Mouse (Mus musculus): ENCODE measurements at regions not wholly inside any gene's neighbourhood (a gene's known extent, or its start where the extent isn't known, plus 50 kb on each side); places are given as distances from the start of the nearest gene placed in this dataset.

DNA sequence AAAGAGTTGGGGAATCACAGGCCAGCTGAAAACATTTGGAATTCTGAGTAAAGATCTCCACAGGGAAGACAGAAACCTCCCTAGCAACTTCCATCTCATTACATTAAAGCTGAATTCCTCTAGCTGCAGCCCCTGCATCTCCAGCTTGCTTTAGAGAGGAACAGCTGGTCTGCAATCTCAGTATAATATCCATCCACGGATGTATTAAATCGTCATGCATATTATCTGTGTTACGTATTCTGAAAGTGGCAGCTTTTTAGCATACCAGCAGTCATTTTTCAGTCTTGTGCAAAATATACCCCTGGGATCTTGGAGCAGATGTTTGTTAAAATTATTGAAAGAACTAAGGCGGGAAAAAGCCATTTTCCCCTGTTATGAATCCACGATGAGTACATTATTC, 287.7 kb upstream of the Gm9747 start:
- peak; percentile 61 for DNase-seq (ENCODE audit: low read depth)
- TF ChIP-seq POLR2A (IDR thresholded peaks at IDR 0.05; ENCODE audit: borderline replicate concordance, extremely low read depth, insufficient read depth, insufficient read length, poor library complexity, severe bottlenecking) (no peak), CTCF (IDR thresholded peaks at IDR 0.05; ENCODE audit: borderline replicate concordance, extremely low read depth, insufficient read depth, insufficient read length) (no peak)

GRCm38 (mm10) chr1:81950140-81950550, 282.8 kb upstream of the Gm9747 start:
- no peak for DNase-seq (ENCODE audit: low read depth)
- no peak for TF ChIP-seq CTCF (IDR thresholded peaks at IDR 0.05; ENCODE audit: borderline replicate concordance, extremely low read depth, insufficient read depth, insufficient read length)
- no peak for TF ChIP-seq POLR2A (IDR thresholded peaks at IDR 0.05; ENCODE audit: borderline replicate concordance, extremely low read depth, insufficient read depth, insufficient read length, poor library complexity, severe bottlenecking)

DNA sequence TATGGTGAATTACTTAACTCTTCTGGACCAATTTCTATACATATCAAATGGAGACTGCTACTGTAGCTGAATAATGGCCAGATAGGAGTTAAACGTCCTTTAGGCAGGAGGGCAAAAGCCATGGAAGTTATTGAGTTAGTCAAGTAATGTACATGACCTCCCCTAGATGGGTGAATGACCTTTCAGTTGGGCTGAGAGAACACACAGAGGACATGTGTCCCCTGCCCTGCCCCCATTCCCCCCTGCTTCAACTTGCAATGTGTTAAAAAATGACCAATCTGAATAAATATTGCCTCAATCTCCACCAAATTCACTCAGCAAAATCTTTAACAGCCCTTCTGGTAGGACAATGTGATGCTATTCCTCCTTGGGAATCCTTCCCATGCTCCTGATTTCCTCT, 282.1 kb upstream of the Gm9747 start:
- TF ChIP-seq POLR2A (IDR thresholded peaks at IDR 0.05; ENCODE audit: borderline replicate concordance, extremely low read depth, insufficient read depth, insufficient read length, poor library complexity, severe bottlenecking), result no peak
- TF ChIP-seq CTCF (IDR thresholded peaks at IDR 0.05; ENCODE audit: borderline replicate concordance, extremely low read depth, insufficient read depth, insufficient read length), result no peak
- no peak for DNase-seq (ENCODE audit: low read depth)

- DNase-seq (ENCODE audit: low read depth), result no peak
- no peak for TF ChIP-seq CTCF (IDR thresholded peaks at IDR 0.05; ENCODE audit: borderline replicate concordance, extremely low read depth, insufficient read depth, insufficient read length)
- TF ChIP-seq POLR2A (IDR thresholded peaks at IDR 0.05; ENCODE audit: borderline replicate concordance, extremely low read depth, insufficient read depth, insufficient read length, poor library complexity, severe bottlenecking), result no peak
Measured at GRCm38 (mm10) chr1:81951493-81952011, 281.4 kb upstream of the Gm9747 start.

- peak; percentile 31 for DNase-seq (ENCODE audit: low read depth)
- TF ChIP-seq POLR2A (IDR thresholded peaks at IDR 0.05; ENCODE audit: borderline replicate concordance, extremely low read depth, insufficient read depth, insufficient read length, poor library complexity, severe bottlenecking), result no peak
- TF ChIP-seq CTCF (IDR thresholded peaks at IDR 0.05; ENCODE audit: borderline replicate concordance, extremely low read depth, insufficient read depth, insufficient read length), result no peak
Measured at GRCm38 (mm10) chr1:81952095-81952494, 280.8 kb upstream of the Gm9747 start.

DNA sequence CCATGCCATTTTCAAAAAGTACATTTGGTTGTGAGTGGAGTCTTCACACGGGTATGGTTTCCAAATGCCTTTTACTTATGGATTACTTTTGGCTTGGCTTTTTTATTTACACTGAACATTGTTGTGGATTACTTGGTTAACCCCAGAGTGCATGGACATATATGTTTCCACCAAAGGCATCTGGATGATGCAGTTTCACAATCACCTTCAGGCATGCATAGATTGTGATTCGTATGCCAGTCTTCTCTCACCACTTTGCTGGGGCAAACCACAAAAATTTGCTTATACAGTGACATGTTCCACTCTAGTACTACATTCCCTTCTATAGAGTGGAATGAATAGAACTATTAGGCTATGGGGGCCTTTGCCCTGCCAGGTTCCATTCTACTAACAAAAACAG, 278.4 kb upstream of the Gm9747 start:
- no peak for DNase-seq (ENCODE audit: low read depth)
- TF ChIP-seq CTCF (IDR thresholded peaks at IDR 0.05; ENCODE audit: borderline replicate concordance, extremely low read depth, insufficient read depth, insufficient read length) (no peak), POLR2A (IDR thresholded peaks at IDR 0.05; ENCODE audit: borderline replicate concordance, extremely low read depth, insufficient read depth, insufficient read length, poor library complexity, severe bottlenecking) (no peak)

DNA sequence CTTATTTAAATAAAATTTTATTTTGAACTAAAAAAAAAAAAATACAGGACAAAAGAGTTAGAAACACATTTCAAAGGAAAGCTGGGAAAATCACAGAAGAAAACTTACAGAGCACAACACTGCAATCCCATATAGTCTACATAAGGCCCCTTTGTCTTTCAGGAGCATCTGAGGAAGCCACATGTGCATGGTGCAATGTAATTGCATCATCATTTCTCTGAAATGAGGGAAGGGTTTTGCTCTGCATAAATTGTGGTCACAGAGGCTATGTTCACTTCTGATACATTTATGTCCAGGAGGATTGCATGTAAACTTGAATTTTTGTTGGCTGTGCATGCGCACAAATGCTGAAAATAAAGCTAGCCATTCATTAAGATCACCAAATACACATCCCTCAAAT, 265.9 kb upstream of the Gm9747 start:
- TF ChIP-seq CTCF (IDR thresholded peaks at IDR 0.05; ENCODE audit: borderline replicate concordance, extremely low read depth, insufficient read depth, insufficient read length) (no peak), POLR2A (IDR thresholded peaks at IDR 0.05; ENCODE audit: borderline replicate concordance, extremely low read depth, insufficient read depth, insufficient read length, poor library complexity, severe bottlenecking) (no peak)
- peak; percentile 7 for DNase-seq (ENCODE audit: low read depth)

- TF ChIP-seq POLR2A (IDR thresholded peaks at IDR 0.05; ENCODE audit: borderline replicate concordance, extremely low read depth, insufficient read depth, insufficient read length, poor library complexity, severe bottlenecking) (no peak), CTCF (IDR thresholded peaks at IDR 0.05; ENCODE audit: borderline replicate concordance, extremely low read depth, insufficient read depth, insufficient read length) (no peak)
- peak; percentile 37 for DNase-seq (ENCODE audit: low read depth)
Measured at GRCm38 (mm10) chr1:81967746-81968295, 265.1 kb upstream of the Gm9747 start.

- DNase-seq (ENCODE audit: low read depth), result no peak
- TF ChIP-seq CTCF (IDR thresholded peaks at IDR 0.05; ENCODE audit: borderline replicate concordance, extremely low read depth, insufficient read depth, insufficient read length) (no peak), POLR2A (IDR thresholded peaks at IDR 0.05; ENCODE audit: borderline replicate concordance, extremely low read depth, insufficient read depth, insufficient read length, poor library complexity, severe bottlenecking) (no peak)
Measured at GRCm38 (mm10) chr1:81972575-81972974, 260.3 kb upstream of the Gm9747 start.

DNA sequence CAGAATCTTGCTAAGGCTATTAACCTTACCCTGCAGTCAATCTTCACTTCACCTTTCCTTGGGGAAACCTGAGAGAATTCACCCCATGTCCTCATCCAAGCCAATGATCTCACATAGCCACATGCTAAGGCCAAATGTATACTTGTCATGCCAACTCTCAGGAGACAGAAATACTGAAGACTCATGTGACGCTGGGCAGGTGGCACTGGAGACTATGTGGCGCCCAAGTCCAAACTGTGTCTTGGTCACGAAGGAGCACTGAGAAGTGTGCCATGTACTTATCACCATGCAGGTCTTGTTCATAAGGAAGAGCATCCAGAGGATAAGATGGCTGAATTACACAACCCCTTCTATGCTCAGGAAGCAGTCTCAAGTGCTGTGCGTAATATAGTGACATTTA, 259.4 kb upstream of the Gm9747 start:
- TF ChIP-seq CTCF (IDR thresholded peaks at IDR 0.05; ENCODE audit: borderline replicate concordance, extremely low read depth, insufficient read depth, insufficient read length) (no peak), POLR2A (IDR thresholded peaks at IDR 0.05; ENCODE audit: borderline replicate concordance, extremely low read depth, insufficient read depth, insufficient read length, poor library complexity, severe bottlenecking) (no peak)

GRCm38 (mm10) chr1:82007943-82008342, 225.0 kb upstream of the Gm9747 start:
- no peak for DNase-seq (ENCODE audit: low read depth)
- TF ChIP-seq CTCF (IDR thresholded peaks at IDR 0.05; ENCODE audit: borderline replicate concordance, extremely low read depth, insufficient read depth, insufficient read length) (no peak), POLR2A (IDR thresholded peaks at IDR 0.05; ENCODE audit: borderline replicate concordance, extremely low read depth, insufficient read depth, insufficient read length, poor library complexity, severe bottlenecking) (no peak)

More for the DNA sequence above, 259.4 kb upstream of the Gm9747 start:
- DNase-seq (ENCODE audit: low read depth), result no peak

DNA sequence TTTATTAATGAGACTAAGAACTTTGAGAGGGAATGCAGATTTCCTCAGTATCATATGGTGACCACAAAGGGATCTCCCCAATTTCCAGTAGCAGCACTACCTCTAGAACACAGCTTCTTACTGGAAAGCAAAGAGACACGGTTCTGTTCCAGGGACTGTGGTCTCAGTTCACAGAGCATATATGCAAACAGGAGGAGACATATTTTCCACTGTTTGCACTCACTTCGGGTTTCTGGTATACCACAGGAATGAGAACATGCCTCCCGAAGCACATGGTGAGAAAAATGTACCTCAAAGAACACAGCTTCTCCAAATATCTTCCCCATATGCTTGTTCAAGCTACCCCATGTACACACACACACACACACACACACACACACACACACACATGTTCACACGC, 224.1 kb upstream of the Gm9747 start:
- no peak for DNase-seq (ENCODE audit: low read depth)
- TF ChIP-seq POLR2A (IDR thresholded peaks at IDR 0.05; ENCODE audit: borderline replicate concordance, extremely low read depth, insufficient read depth, insufficient read length, poor library complexity, severe bottlenecking) (no peak), CTCF (IDR thresholded peaks at IDR 0.05; ENCODE audit: borderline replicate concordance, extremely low read depth, insufficient read depth, insufficient read length) (no peak)
